Mouse (Mus musculus) intestine, postnatal 0 days (tissue): ENCODE data around the gene Zkscan2. TPM values are rescaled to one million over a fixed set of nuclear protein-coding genes. Genes with fewer than 3 reads are reported as not detected.

Source experiments
- ATAC-seq: fragments of 200-750 bp; cut with Nextera tagmentation; 2 replicates; pipeline ENCODE4 v1.8.0; 2017; ENCODE audit warnings: mild to moderate bottlenecking, moderate TSS enrichment, moderate library complexity
- H3K27ac ChIP-seq: fragments of 300-500 bp; sonication (generic); 2 replicates; pipeline ENCODE4 v1.5.1; 2014; ENCODE audit warnings: mild to moderate bottlenecking, low read depth, low read length, moderate library complexity
- H3K27me3 ChIP-seq: fragments of 300-500 bp; sonication (generic); replicated peaks from 2 replicates; pipeline ENCODE4 v1.6.1; 2014; ENCODE audit warnings: low read length, mixed read lengths; ENCODE audit not compliant: control insufficient read depth, insufficient read depth
- H3K36me3 ChIP-seq: fragments of 300-500 bp; sonication (generic); 2 replicates; pipeline ENCODE4 v1.6.1; 2014; ENCODE audit warnings: mild to moderate bottlenecking, moderate library complexity; ENCODE audit not compliant: control insufficient read depth, insufficient read depth
- H3K4me1 ChIP-seq: fragments of 300-500 bp; sonication (generic); replicated peaks from 2 replicates; pipeline ENCODE4 v1.6.1; 2014; ENCODE audit warnings: antibody characterized with exemption, low read length, mixed read lengths; ENCODE audit not compliant: control insufficient read depth, insufficient read depth
- H3K4me2 ChIP-seq: fragments of 300-500 bp; sonication (generic); replicated peaks from 2 replicates; pipeline ENCODE4 v1.6.1; 2014; ENCODE audit warnings: low read depth, mild to moderate bottlenecking, moderate library complexity
- H3K4me3 ChIP-seq: fragments of 300-500 bp; sonication (generic); 2 replicates; pipeline ENCODE4 v1.5.1; 2014; ENCODE audit warnings: low read depth, low read length
- H3K9ac ChIP-seq: fragments of 300-500 bp; sonication (generic); 2 replicates; pipeline ENCODE4 v1.6.1; 2014; ENCODE audit warnings: mild to moderate bottlenecking, low read depth, low read length
- H3K9me3 ChIP-seq: fragments of 300-500 bp; sonication (generic); 2 replicates; pipeline ENCODE4 v1.6.1; 2016; ENCODE audit warnings: mixed run types; ENCODE audit not compliant: control insufficient read depth
- CTCF ChIP-seq: sonication (generic); IDR thresholded peaks from 2 replicates; pipeline ENCODE4 v1.5.1; 2016; ENCODE audit warnings: low read depth, mild to moderate bottlenecking, control low read depth, antibody characterized with exemption, moderate library complexity
- WGBS: fragments of 180-500 bp; shearing (Covaris S2); extraction: QIAGEN DNeasy Blood & Tissue Kit; methylation state at CpG from one replicate; pipeline ENCODE4 v1.1.7; 2014; 5-methylcytosine and 5-hydroxymethylcytosine counted together
- polyA plus RNA-seq: library from polyadenylated mRNA; unstranded; fragments of >200 nt; fragmentation: Nextera tagmentation; extraction: Ambion mirVana; gene quantifications from 2 replicates; pipeline ENCODE4 v1.2.1, GENCODE M21; 2015

The Zkscan2 gene
- 0.31 and 0.38 TPM in 2 replicates for polyA plus RNA-seq

- H3K4me2 ChIP-seq: peak within 1 kb of the TSS; percentile 74
- no peaks in the 10 kb centered on the region for H3K36me3 ChIP-seq
- no peak for TF ChIP-seq CTCF
- no peak within 1 kb of the TSS for H3K27ac ChIP-seq
- H3K9ac ChIP-seq: peak within 1 kb of the TSS; percentile 19; the same call in 1 of the 2 replicates
- peaks cover 13% of the 10 kb centered on the region; the same call in 1 of the 2 replicates for H3K27me3 ChIP-seq
- no peaks in the 10 kb centered on the region for H3K4me1 ChIP-seq
- 2% methylated on average over 71 of the region's 71 CpGs for WGBS
- H3K4me3 ChIP-seq: peak within 1 kb of the TSS; percentile 47
- no peaks in the 10 kb centered on the region for H3K9me3 ChIP-seq
- peak; percentile 61 for ATAC-seq
These were observed at the start of gene Zkscan2 for GRCm38 (mm10) chr7:123500239-123501219. Zkscan2 (minus strand) TSS chr7:123500449.

- no peak for ATAC-seq
These were observed 28.9 kb upstream of the Zkscan2 start for GRCm38 (mm10) chr7:123529190-123529589.

GRCm38 (mm10) chr7:123525761-123526160, 25.5 kb upstream of the Zkscan2 start:
- 39% methylated on average over 10 of the region's 10 CpGs for WGBS
- Histone ChIP-seq H3K4me1 (no peaks in the 10 kb centered on the region), H3K36me3 (no peaks in the 10 kb centered on the region), H3K9me3 (no peaks in the 10 kb centered on the region), H3K27ac (no peak overlapping the region), H3K4me3 (no peak overlapping the region), H3K9ac (no peak overlapping the region), H3K4me2 (no peak overlapping the region), H3K27me3 (no peaks in the 10 kb centered on the region)
- no peak for TF ChIP-seq CTCF
- no peak for ATAC-seq

More at GRCm38 (mm10) chr7:123529190-123529589, 28.9 kb upstream of the Zkscan2 start:
- TF ChIP-seq CTCF: no peak
- H3K27ac ChIP-seq: no peak overlapping the region
- H3K27me3 ChIP-seq: no peaks in the 10 kb centered on the region
- H3K4me1 ChIP-seq: no peaks in the 10 kb centered on the region
- no peaks in the 10 kb centered on the region for H3K9me3 ChIP-seq
- 71% methylated on average over 3 of the region's 3 CpGs for WGBS
- no peak overlapping the region for H3K4me3 ChIP-seq
- no peaks in the 10 kb centered on the region for H3K36me3 ChIP-seq
- no peak overlapping the region for H3K4me2 ChIP-seq
- H3K9ac ChIP-seq: no peak overlapping the region

DNA sequence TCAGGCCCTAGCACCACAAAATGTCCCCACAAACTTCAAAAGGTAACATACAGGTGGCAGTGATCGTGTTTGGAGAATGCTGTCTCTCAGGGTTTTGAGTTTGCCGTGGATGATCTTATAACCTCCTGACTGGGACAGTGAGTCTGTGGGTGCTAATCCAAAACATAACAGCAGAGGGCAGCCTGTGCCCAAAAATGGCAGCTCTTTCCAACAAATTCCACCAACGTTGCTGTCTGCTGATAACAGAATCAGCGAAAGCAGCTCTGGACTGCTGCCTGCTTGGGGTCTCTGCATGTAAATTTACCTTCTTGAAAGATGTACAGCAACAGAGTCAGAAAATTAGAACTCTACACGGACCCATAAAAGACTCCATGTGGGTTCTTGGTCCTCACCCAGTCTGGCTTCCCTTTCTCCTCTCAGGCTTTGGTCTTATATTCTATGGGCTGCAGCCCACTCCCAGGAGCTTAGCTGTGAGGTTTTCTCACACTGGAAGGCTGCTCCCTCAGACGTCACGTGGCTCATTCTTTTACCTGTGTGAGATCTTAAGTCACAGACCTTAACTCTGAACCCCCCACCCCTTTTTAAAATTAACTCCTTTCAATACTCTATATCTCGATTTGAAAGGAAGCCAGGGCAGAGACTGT, 24.1 kb upstream of the Zkscan2 start:
- Histone ChIP-seq H3K4me2 (no peak overlapping the region), H3K27ac (no peak overlapping the region), H3K36me3 (no peaks in the 10 kb centered on the region), H3K4me3 (no peak overlapping the region), H3K4me1 (no peaks in the 10 kb centered on the region), H3K9ac (no peak overlapping the region), H3K27me3 (no peaks in the 10 kb centered on the region), H3K9me3 (no peaks in the 10 kb centered on the region)
- TF ChIP-seq CTCF: peak; percentile 84
- ATAC-seq: no peak
- 14% methylated on average over 8 of the region's 8 CpGs for WGBS

GRCm38 (mm10) chr7:123507946-123508345, 7.7 kb upstream of the Zkscan2 start:
- 84% methylated on average over 7 of the region's 7 CpGs for WGBS
- H3K9ac ChIP-seq: no peak overlapping the region
- no peak for TF ChIP-seq CTCF
- no peaks in the 10 kb centered on the region for H3K9me3 ChIP-seq
- no peak overlapping the region for H3K4me2 ChIP-seq
- H3K4me1 ChIP-seq: no peaks in the 10 kb centered on the region
- H3K27me3 ChIP-seq: no peaks in the 10 kb centered on the region
- no peak for ATAC-seq
- H3K4me3 ChIP-seq: no peak overlapping the region
- no peaks in the 10 kb centered on the region for H3K36me3 ChIP-seq
- H3K27ac ChIP-seq: no peak overlapping the region

DNA sequence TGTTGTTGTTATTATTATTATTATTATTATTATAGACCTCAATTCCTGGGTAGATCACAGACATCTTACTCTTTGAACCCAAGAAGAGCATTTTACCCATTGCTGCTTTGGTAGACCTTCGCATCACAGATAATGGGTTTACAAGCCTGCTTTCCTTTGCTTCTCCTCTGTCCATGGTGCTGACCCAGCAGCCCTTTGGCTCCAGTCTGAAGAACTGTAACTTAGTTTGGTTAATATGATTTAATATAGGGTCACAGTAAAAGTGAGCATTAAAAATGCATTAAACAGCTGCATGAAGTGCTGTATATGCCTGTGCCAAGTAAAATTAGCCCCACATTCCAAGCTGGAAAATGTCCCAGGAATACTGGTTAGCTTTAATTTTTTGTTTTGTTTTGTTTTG, 3.1 kb upstream of the Zkscan2 start:
- no peak overlapping the region for H3K9ac ChIP-seq
- peaks cover 13% of the 10 kb centered on the region; the same call in 1 of the 2 replicates for H3K27me3 ChIP-seq
- no peaks in the 10 kb centered on the region for H3K4me1 ChIP-seq
- WGBS: 21% methylated on average over 1 of the region's 1 CpGs
- no peak for TF ChIP-seq CTCF
- H3K4me2 ChIP-seq: no peak overlapping the region
- no peak overlapping the region for H3K4me3 ChIP-seq
- H3K36me3 ChIP-seq: no peaks in the 10 kb centered on the region
- no peak for ATAC-seq
- no peaks in the 10 kb centered on the region for H3K9me3 ChIP-seq
- H3K27ac ChIP-seq: no peak overlapping the region
